ENCODE assay signal across 10 mouse cellular contexts in genomic region chr3:130473970-130474369, GRCm38 (mm10).
"Had no signal": no experiment of that assay in that cellular context is flagged by ENCODE, and none has a peak within 500 bp of the region (broad histone marks: within the 10 kb centered on the region; RNA-seq: fewer than 3 reads in every experiment).

No protein-coding gene starts in this region.

- H3K27me3 ChIP-seq: intestine, embryonic 15.5 days; kidney, embryonic 15.5 days; liver, embryonic 15.5 days; megakaryocyte, embryonic 14.5 days; midbrain, embryonic 12.5 days had no signal

- H3K4me1 ChIP-seq: intestine, embryonic 15.5 days; liver, embryonic 15.5 days; megakaryocyte, embryonic 14.5 days; midbrain, embryonic 12.5 days had no signal

- H3K9ac ChIP-seq: intestine, embryonic 15.5 days; kidney, embryonic 15.5 days; liver, embryonic 15.5 days; midbrain, embryonic 12.5 days had no signal

- H3K4me2 ChIP-seq: intestine, embryonic 15.5 days; kidney, embryonic 15.5 days; liver, embryonic 11.5 days; liver, embryonic 15.5 days; midbrain, embryonic 12.5 days had no signal

- H3K27ac ChIP-seq: intestine, embryonic 15.5 days; kidney, embryonic 15.5 days; layer of hippocampus, adult 2 months; liver, embryonic 15.5 days; macrophage; midbrain, embryonic 12.5 days had no signal

- H3K4me3 ChIP-seq: intestine, embryonic 15.5 days; kidney, embryonic 15.5 days; layer of hippocampus, adult 2 months; liver, embryonic 15.5 days; megakaryocyte, embryonic 14.5 days; midbrain, embryonic 12.5 days had no signal

- H3K36me3 ChIP-seq: intestine, embryonic 15.5 days; kidney, embryonic 15.5 days; liver, embryonic 15.5 days; midbrain, embryonic 12.5 days had no signal

- H3K9me3 ChIP-seq: intestine, embryonic 15.5 days; kidney, embryonic 15.5 days; liver, embryonic 15.5 days; midbrain, embryonic 12.5 days had no signal

- ATAC-seq: intestine, embryonic 15.5 days had no signal

- DNase-seq: kidney, postnatal 4 days; right cerebral cortex, postnatal 14 days had no signal
